Mouse (Mus musculus): Measurements from ENCODE around the gene Tns1. TPM values are rescaled to one million over a fixed set of nuclear protein-coding genes. Genes with fewer than 3 reads are reported as not detected.

Tns1 gene
- total and polyA plus RNA-seq, 3 experiments = 0.40 to 3.6 (median 0.89) TPM

DNA sequence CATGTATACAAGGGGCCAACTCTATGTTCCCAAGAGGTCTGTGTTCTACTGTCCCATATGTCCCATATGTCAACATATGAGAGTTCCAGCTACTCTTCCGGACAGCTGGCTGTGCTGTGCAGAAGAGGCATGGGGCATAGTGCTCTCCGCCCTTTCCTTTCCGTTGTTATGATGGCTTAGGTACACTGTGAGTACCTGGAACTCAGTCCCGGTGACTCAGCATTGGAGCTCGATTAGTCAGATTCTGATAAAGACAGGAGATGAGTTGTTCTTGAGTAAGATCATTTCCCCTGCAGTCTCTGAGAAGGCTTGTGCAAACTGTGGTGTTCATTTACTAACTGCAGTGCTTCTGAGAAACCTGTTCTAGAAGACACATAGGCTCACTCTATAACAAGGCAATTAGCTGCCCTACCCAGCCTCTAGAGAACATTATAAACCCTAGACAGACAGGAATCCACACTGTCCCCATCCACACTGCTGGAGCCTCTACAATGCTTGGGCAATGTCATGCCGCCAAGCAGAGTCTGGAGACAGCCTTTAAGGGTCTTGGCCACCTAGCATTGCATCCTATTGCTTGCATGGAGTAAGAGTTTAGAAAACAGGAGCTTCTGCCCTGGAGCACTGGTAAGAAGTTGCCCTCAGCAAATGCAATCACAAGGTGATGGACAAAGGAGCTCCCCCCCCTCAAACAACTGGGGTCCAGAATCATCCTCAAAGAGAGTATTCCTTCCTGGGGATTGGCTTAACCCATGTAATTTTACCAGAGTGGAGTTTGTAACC, 25.0 kb upstream of the Tns1 start:
- Histone ChIP-seq H3K79me2 (replicated peaks; ENCODE audit: control insufficient read depth, extremely low read depth, insufficient read depth, poor library complexity, severe bottlenecking) (no peaks in the 10 kb centered on the region), H3K27ac (ENCODE audit: insufficient read depth, low read depth) (no peak overlapping the region), H3K27me3 (replicated peaks) (peaks cover 5% of the 10 kb centered on the region), H3K4me1 (ENCODE audit: control insufficient read depth in 1 of 2, insufficient read depth in 2 of 2) (peaks cover 3 to 25% of the 10 kb centered on the region in 2 experiments; a peak in 2 of 4 replicates), H3K9me3 (replicated peaks; ENCODE audit: low read length) (no peaks in the 10 kb centered on the region), H3K36me3 (replicated peaks in 1 of 2; ENCODE audit: control insufficient read depth in 1 of 2, insufficient read depth in 1 of 2, low read length in 1 of 2) (no peaks in the 10 kb centered on the region), H3K9ac (ENCODE audit: insufficient read depth, low read depth) (no peak overlapping the region), H3K4me3 (replicated peaks in 1 of 3; ENCODE audit: low read depth in 2 of 3, low read length in 2 of 3, poor library complexity in 1 of 3) (no peak overlapping the region), H3K4me2 (ENCODE audit: insufficient read depth, low read depth, poor library complexity, severe bottlenecking) (no peak overlapping the region)
- dilution Hi-C loops (cut with MboI; ENCODE audit: extremely low pct_ligation_motif_present, extremely low pct_unique_long_range_greater_than_20kb, low sequenced_read_pairs) = no loop called here
- no peak for TF ChIP-seq ETS1 (conservative IDR thresholded peaks at IDR 0.05; ENCODE audit: low read depth, low read length)
- TF ChIP-seq MAX (IDR thresholded peaks at IDR 0.05; ENCODE audit: low read length) = no peak
- in situ Hi-C loops (cut with MboI; ENCODE audit: low pct_ligation_motif_present, low pct_unique_long_range_greater_than_20kb, low sequenced_read_pairs) = no loop called here
- DNase-seq (ENCODE audit: extremely low read depth) = no peak

DNA sequence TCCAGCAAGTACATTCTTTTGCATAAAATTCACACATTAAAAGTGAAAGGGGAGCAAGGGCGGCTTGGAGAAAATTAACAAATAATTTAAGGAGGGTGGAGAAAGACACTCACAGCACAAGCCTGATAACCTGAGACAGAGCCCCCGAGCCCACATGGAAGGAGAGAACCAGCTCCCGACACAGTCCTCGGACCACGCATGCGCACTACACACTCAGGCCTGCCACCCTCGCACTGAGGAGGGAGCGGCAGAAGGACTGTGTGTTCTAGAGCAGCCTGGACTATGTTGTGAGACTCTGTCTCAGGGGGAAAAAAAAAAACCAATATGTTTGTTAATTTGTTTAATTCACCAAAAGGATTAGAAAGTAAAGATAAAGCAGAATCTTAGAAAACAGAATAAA, 17.5 kb upstream of the Tns1 start:
- Histone ChIP-seq H3K9me3 (replicated peaks; ENCODE audit: low read length) (no peaks in the 10 kb centered on the region), H3K79me2 (replicated peaks; ENCODE audit: control insufficient read depth, extremely low read depth, insufficient read depth, poor library complexity, severe bottlenecking) (no peaks in the 10 kb centered on the region), H3K27me3 (replicated peaks) (no peaks in the 10 kb centered on the region), H3K4me1 (ENCODE audit: control insufficient read depth in 1 of 2, insufficient read depth in 2 of 2) (peaks cover 0 to 3% of the 10 kb centered on the region in 2 experiments; a peak in 2 of 4 replicates), H3K9ac (ENCODE audit: insufficient read depth, low read depth) (no peak overlapping the region), H3K4me2 (ENCODE audit: insufficient read depth, low read depth, poor library complexity, severe bottlenecking) (no peak overlapping the region), H3K36me3 (replicated peaks in 1 of 2; ENCODE audit: control insufficient read depth in 1 of 2, insufficient read depth in 1 of 2, low read length in 1 of 2) (no peaks in the 10 kb centered on the region), H3K4me3 (replicated peaks in 1 of 3; ENCODE audit: low read depth in 2 of 3, low read length in 2 of 3, poor library complexity in 1 of 3) (no peak overlapping the region), H3K27ac (ENCODE audit: insufficient read depth, low read depth) (no peak overlapping the region)
- TF ChIP-seq POLR2AphosphoS2 (IDR thresholded peaks at IDR 0.05; ENCODE audit: low read depth, low read length) (no peak), NRF1 (IDR thresholded peaks at IDR 0.05; ENCODE audit: low read depth, low read length) (peak; percentile 72)
- in situ Hi-C loops (cut with MboI; ENCODE audit: low pct_ligation_motif_present, low pct_unique_long_range_greater_than_20kb, low sequenced_read_pairs) (no loop called here), dilution Hi-C loops (cut with MboI; ENCODE audit: extremely low pct_ligation_motif_present, extremely low pct_unique_long_range_greater_than_20kb, low sequenced_read_pairs) (no loop called here)
- DNase-seq (ENCODE audit: extremely low read depth) = no peak

DNA sequence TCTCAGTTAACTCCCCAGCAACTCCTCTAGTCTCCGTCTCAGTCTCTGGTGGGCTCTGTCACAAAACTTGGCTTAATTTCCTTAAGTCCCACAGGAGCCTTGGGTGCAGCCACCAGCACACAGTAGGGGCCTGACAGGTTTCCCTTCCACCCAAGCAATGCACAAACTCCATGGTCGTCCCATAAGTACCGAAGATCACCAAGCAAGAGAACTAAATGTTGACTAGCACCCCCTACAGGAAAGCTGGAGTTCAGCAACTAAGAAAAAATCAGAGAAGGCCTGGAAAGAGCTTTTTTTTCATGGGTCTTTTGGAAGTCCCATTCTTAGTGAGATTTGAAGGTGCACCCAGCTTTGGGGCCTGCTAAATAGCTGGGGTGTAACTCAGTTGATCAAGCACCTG, 15.2 kb upstream of the Tns1 start:
- in situ Hi-C loops (cut with MboI; ENCODE audit: low pct_ligation_motif_present, low pct_unique_long_range_greater_than_20kb, low sequenced_read_pairs) = loop anchor here (5.0 kb wide), 1 partner anchor 237 kb away; no protein-coding TSS in a partner anchor
- no peaks in the 10 kb centered on the region for H3K79me2 ChIP-seq (replicated peaks; ENCODE audit: control insufficient read depth, extremely low read depth, insufficient read depth, poor library complexity, severe bottlenecking)
- H3K9me3 ChIP-seq (replicated peaks; ENCODE audit: low read length) = no peaks in the 10 kb centered on the region
- H3K4me3 ChIP-seq (replicated peaks in 1 of 3; ENCODE audit: low read depth in 2 of 3, low read length in 2 of 3, poor library complexity in 1 of 3) = no peak overlapping the region
- no peak overlapping the region for H3K9ac ChIP-seq (ENCODE audit: insufficient read depth, low read depth)
- no peak overlapping the region for H3K27ac ChIP-seq (ENCODE audit: insufficient read depth, low read depth)
- dilution Hi-C loops (cut with MboI; ENCODE audit: extremely low pct_ligation_motif_present, extremely low pct_unique_long_range_greater_than_20kb, low sequenced_read_pairs) = no loop called here
- H3K27me3 ChIP-seq (replicated peaks) = no peaks in the 10 kb centered on the region
- H3K4me1 ChIP-seq (ENCODE audit: control insufficient read depth in 1 of 2, insufficient read depth in 2 of 2) = no peaks in the 10 kb centered on the region
- H3K36me3 ChIP-seq (replicated peaks in 1 of 2; ENCODE audit: control insufficient read depth in 1 of 2, insufficient read depth in 1 of 2, low read length in 1 of 2) = no peaks in the 10 kb centered on the region
- H3K4me2 ChIP-seq (ENCODE audit: insufficient read depth, low read depth, poor library complexity, severe bottlenecking) = no peak overlapping the region; the same call in 1 of the 2 replicates
- no peak for TF ChIP-seq GABPA (IDR thresholded peaks at IDR 0.05; ENCODE audit: insufficient replicate concordance, low read depth, low read length)
- TF ChIP-seq ZKSCAN1 (IDR thresholded peaks at IDR 0.05; ENCODE audit: borderline replicate concordance, low read depth, low read length) = no peak
- TF ChIP-seq KAT2A (IDR thresholded peaks at IDR 0.05; ENCODE audit: insufficient replicate concordance, low read length) = no peak
- TF ChIP-seq USF2 (conservative IDR thresholded peaks at IDR 0.05; ENCODE audit: low read depth, low read length) = no peak
- TF ChIP-seq NRF1 (IDR thresholded peaks at IDR 0.05; ENCODE audit: low read depth, low read length) = no peak
- no peak for TF ChIP-seq ELF1 (IDR thresholded peaks at IDR 0.05; ENCODE audit: low read depth, low read length)
- TF ChIP-seq ZNF384 (IDR thresholded peaks at IDR 0.05; ENCODE audit: low read depth, low read length) = peak; percentile 73
- no peak for TF ChIP-seq JUN (IDR thresholded peaks at IDR 0.05; ENCODE audit: insufficient read depth, low read depth, low read length)
- no peak for TF ChIP-seq NELFE (IDR thresholded peaks at IDR 0.05; ENCODE audit: low read depth, low read length)
- peak; percentile 38 to 67; a peak in 3 of 4 replicates for TF ChIP-seq CTCF (conservative IDR thresholded peaks at IDR 0.05 in 1 of 2, IDR thresholded peaks at IDR 0.05 in 1 of 2; ENCODE audit: low read depth in 2 of 2, low read length in 2 of 2)
- no peak for TF ChIP-seq MXI1 (IDR thresholded peaks at IDR 0.05; ENCODE audit: low read depth, low read length)
- TF ChIP-seq RAD21 (IDR thresholded peaks at IDR 0.05; ENCODE audit: low read depth, low read length) = peak; percentile 25
- no peak for TF ChIP-seq BHLHE40 (IDR thresholded peaks at IDR 0.05; ENCODE audit: low read depth, low read length)
- TF ChIP-seq UBTF (IDR thresholded peaks at IDR 0.05; ENCODE audit: low read depth, low read length) = no peak
- TF ChIP-seq ZC3H11A (IDR thresholded peaks at IDR 0.05; ENCODE audit: low read depth, low read length) = no peak
- TF ChIP-seq CHD2 (IDR thresholded peaks at IDR 0.05; ENCODE audit: low read length) = no peak
- no peak for TF ChIP-seq SIN3A (IDR thresholded peaks at IDR 0.05; ENCODE audit: low read length)
- DNase-seq (ENCODE audit: extremely low read depth) = peak; percentile 29

All from CH12.LX (cell line).